Mouse (Mus musculus): ENCODE measurements at regions not wholly inside any gene's neighbourhood (a gene's known extent, or its start where the extent isn't known, plus 50 kb on each side); places are given as distances from the start of the nearest gene placed in this dataset.

- no peak for DNase-seq (ENCODE audit: low read depth, low spot score)
- no peak overlapping the region for H3K9ac ChIP-seq (ENCODE audit: control insufficient read depth, low read depth, low read length, poor library complexity, severe bottlenecking)
- no peaks in the 10 kb centered on the region for H3K79me2 ChIP-seq (ENCODE audit: control insufficient read depth, insufficient read depth, low read length, poor library complexity)
- TF ChIP-seq KAT2A (conservative IDR thresholded peaks at IDR 0.05; ENCODE audit: low read depth, low read length) (no peak), ELF1 (IDR thresholded peaks at IDR 0.05; ENCODE audit: low read depth, low read length) (no peak), SIN3A (IDR thresholded peaks at IDR 0.05; ENCODE audit: low read length) (no peak), BHLHE40 (IDR thresholded peaks at IDR 0.05; ENCODE audit: borderline replicate concordance, low read depth, low read length) (no peak), GABPA (IDR thresholded peaks at IDR 0.05; ENCODE audit: low read depth, low read length) (no peak), RCOR1 (IDR thresholded peaks at IDR 0.05; ENCODE audit: low read depth, low read length) (no peak), MEF2A (IDR thresholded peaks at IDR 0.05; ENCODE audit: extremely low read depth, insufficient replicate concordance, low read depth, low read length, poor library complexity, severe bottlenecking) (no peak)
- no peak overlapping the region for H3K4me3 ChIP-seq (ENCODE audit: control insufficient read depth in 1 of 2, insufficient read depth in 1 of 2, low read depth in 2 of 2, low read length in 2 of 2)
- H3K9me3 ChIP-seq (replicated peaks; ENCODE audit: insufficient read depth, low read length), result no peaks in the 10 kb centered on the region
- no peak overlapping the region for H3K27ac ChIP-seq (ENCODE audit: control insufficient read depth, low read depth, low read length)
- no peaks in the 10 kb centered on the region for H3K27me3 ChIP-seq (ENCODE audit: control insufficient read depth in 1 of 2, insufficient read depth in 2 of 2, low read length in 2 of 2)
- no peaks in the 10 kb centered on the region for H3K4me1 ChIP-seq (ENCODE audit: control insufficient read depth in 1 of 2, insufficient read depth in 2 of 2, low read length in 2 of 2)
- no peaks in the 10 kb centered on the region for H3K36me3 ChIP-seq (ENCODE audit: control insufficient read depth in 1 of 2, insufficient read depth in 2 of 2, low read length in 2 of 2)
These were observed 122.3 kb downstream of the Gadd45g start for GRCm38 (mm10) chr13:51968796-51969195.

GRCm38 (mm10) chr13:51970051-51970450 is 123.6 kb downstream of the Gadd45g start:
- no peak for DNase-seq (ENCODE audit: low read depth, low spot score)
- Histone ChIP-seq H3K27me3 (ENCODE audit: control insufficient read depth in 1 of 2, insufficient read depth in 2 of 2, low read length in 2 of 2) (no peaks in the 10 kb centered on the region), H3K4me1 (ENCODE audit: control insufficient read depth in 1 of 2, insufficient read depth in 2 of 2, low read length in 2 of 2) (no peaks in the 10 kb centered on the region), H3K79me2 (ENCODE audit: control insufficient read depth, insufficient read depth, low read length, poor library complexity) (no peaks in the 10 kb centered on the region), H3K27ac (ENCODE audit: control insufficient read depth, low read depth, low read length) (no peak overlapping the region), H3K9me3 (replicated peaks; ENCODE audit: insufficient read depth, low read length) (no peaks in the 10 kb centered on the region), H3K4me3 (ENCODE audit: control insufficient read depth in 1 of 2, insufficient read depth in 1 of 2, low read depth in 2 of 2, low read length in 2 of 2) (no peak overlapping the region), H3K9ac (ENCODE audit: control insufficient read depth, low read depth, low read length, poor library complexity, severe bottlenecking) (no peak overlapping the region), H3K36me3 (ENCODE audit: control insufficient read depth in 1 of 2, insufficient read depth in 2 of 2, low read length in 2 of 2) (no peaks in the 10 kb centered on the region)
- no peak for TF ChIP-seq KAT2A (conservative IDR thresholded peaks at IDR 0.05; ENCODE audit: low read depth, low read length)
- no peak for TF ChIP-seq POLR2A (IDR thresholded peaks at IDR 0.05; ENCODE audit: control insufficient read depth in 1 of 2, insufficient read depth in 1 of 2, low read depth in 1 of 2, low read length in 2 of 2, poor library complexity in 1 of 2)
- TF ChIP-seq USF2 (IDR thresholded peaks at IDR 0.05; ENCODE audit: borderline replicate concordance in 1 of 2, insufficient read depth in 1 of 2, low read depth in 1 of 2, low read length in 2 of 2), result no peak
- TF ChIP-seq TCF12 (IDR thresholded peaks at IDR 0.05; ENCODE audit: low read depth, low read length), result no peak
- TF ChIP-seq ZNF384 (IDR thresholded peaks at IDR 0.05; ENCODE audit: low read depth, low read length), result no peak
- no peak for TF ChIP-seq MAZ (IDR thresholded peaks at IDR 0.05; ENCODE audit: low read depth, low read length)
- TF ChIP-seq CHD2 (IDR thresholded peaks at IDR 0.05; ENCODE audit: low read length), result no peak
- no peak for TF ChIP-seq E2F4 (IDR thresholded peaks at IDR 0.05; ENCODE audit: borderline replicate concordance, low read depth, low read length)

All from MEL (cell line).